Mouse (Mus musculus) cerebellum, postnatal 14 days (tissue): ENCODE results near the gene Zfp398.

Experiments
- DNase-seq, 2 experiments: peaks; one replicate each; pipeline ENCODE4 v3.0.0; 2021; ENCODE audit warnings: mixed read lengths in 2 of 2

Gene Zfp398

DNA sequence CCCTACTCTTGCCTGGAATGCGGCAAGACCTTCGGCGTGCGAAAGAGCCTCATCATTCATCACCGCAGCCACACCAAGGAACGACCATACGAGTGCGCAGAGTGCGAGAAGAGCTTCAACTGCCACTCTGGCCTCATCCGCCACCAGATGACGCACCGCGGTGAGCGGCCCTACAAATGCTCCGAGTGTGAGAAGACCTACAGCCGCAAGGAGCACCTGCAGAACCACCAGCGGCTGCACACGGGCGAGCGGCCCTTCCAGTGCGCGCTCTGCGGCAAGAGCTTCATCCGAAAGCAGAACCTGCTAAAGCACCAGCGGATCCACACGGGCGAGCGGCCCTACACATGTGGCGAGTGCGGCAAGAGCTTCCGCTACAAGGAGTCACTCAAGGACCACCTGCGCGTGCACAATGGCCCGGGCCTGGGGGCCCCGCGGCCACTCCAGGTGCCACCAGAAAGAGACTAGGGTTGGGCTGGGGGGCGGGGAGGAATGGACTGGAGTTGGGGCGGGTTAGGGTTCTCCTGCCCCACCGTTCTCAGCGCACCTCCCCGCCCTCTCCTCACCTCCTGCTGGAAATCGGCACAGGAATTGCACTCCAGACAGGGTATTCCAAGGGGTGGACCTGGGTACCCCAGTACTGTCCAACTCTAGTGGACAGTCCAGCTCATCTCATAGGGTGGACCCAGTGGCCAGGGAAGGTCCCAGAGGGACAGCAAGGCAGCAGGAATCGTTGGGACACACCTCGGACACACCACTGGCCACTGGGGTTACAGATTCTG, 69.6 kb downstream of the Zfp398 start:
- no peak for DNase-seq

- no peak for DNase-seq
These were observed 70.9 kb downstream of the Zfp398 start for GRCm38 (mm10) chr6:47906326-47906725.

GRCm38 (mm10) chr6:47909007-47909406, 73.5 kb downstream of the Zfp398 start:
- DNase-seq, result no peak

DNA sequence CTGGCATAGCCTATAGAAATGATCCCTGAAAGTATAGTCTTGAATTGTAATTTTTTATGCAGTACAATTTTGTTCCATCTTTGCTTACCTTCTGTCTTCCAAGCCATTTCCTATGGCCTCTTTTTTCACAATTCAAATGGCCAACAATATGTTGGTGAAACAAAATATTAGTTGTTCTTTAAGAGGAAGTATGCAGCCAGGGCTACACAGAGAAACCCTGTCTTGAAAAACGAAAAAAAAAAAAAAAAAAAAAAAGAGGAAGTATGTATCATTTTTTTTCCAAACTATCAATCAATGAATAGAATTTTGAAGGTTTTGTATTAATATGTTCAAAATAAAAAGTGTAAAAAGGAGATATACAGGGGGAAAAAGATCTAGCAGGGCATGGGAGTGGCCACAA, 76.2 kb downstream of the Zfp398 start:
- DNase-seq, result no peak

DNA sequence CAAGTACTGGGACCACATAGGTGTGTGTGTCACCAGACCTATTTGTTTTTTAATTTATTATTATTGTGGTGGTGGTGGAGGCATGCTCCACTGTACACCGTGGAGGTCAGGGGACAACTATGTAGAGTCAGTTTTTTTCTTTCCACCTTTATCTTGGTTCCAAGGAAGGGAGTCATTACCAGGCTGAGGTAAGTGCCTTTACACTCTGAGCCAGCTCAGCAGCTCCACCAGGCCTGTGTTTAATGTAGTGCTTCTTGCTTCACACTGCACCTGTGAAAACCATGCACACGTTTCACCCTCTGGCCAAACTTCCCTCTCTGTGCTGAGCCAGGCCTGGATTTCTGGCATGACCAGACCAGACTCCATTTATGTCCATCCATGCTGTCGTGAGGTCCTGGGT, 77.5 kb downstream of the Zfp398 start:
- DNase-seq, result no peak

DNA sequence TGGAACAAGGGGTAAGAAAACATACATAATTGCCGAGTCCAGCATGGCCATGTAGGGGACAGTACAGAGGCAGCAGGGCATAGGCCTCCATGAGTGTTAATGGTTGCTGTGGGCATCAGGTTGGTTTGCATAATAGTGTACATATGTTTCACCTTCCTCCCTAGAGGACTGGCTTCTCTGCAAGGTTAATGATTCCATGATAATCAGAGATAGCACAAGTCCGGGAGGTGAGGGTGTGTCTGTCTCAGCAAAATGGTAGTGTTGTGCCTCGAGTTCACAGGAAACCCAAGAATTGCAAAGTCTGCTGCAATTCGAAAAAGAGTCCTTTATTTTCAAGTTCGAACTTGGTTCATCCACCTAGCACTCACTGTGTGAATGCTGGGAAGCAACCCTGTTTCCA, 81.6 kb downstream of the Zfp398 start:
- no peak for DNase-seq

DNA sequence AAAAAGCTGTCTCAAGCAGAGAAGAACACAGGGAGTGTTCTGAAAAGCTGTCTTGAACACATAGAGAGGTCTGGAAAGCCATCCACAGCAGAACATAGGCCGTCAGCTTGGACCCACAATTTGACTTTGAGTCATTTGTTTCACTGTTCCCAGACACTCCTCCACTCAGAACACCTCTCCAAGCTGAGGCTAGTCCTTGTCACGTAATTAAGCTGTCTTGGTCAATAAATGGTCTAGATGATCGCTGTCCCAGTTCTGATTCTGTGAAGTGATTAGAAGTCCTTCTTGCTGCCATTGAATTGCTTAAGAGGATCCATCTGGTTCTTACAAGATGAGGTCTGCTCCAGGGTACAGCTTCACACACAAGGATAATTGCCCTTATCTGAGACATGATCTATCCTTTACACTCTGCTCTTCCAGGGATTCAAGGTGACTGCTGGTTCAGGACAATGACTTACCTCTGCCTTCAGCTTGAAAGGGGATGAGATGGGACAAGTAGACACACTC, 83.4 kb downstream of the Zfp398 start:
- no peak for DNase-seq

GRCm38 (mm10) chr6:47919646-47920446, 84.4 kb downstream of the Zfp398 start:
- no peak for DNase-seq

- DNase-seq, result peak; percentile 89
These were observed 85.2 kb downstream of the Zfp398 start, which contains the start of gene Zfp212 for GRCm38 (mm10) chr6:47920447-47921340. Gene Zfp212 (plus strand): TSS chr6:47920476.
